Mouse (Mus musculus): Measurements from ENCODE around the gene Cpne7. TPM values are rescaled to one million over a fixed set of nuclear protein-coding genes. Genes with fewer than 3 reads are reported as not detected.

The Cpne7 gene
- total and polyA plus RNA-seq, 3 experiments = 3.5 to 4.5 TPM; not detected in 1

- no peaks in the 10 kb centered on the region for H3K79me2 ChIP-seq (ENCODE audit: control insufficient read depth, insufficient read depth, low read length, poor library complexity)
- no peaks in the 10 kb centered on the region for H3K27me3 ChIP-seq (ENCODE audit: control insufficient read depth in 1 of 2, insufficient read depth in 2 of 2, low read length in 2 of 2)
- TF ChIP-seq USF1 (IDR thresholded peaks at IDR 0.05; ENCODE audit: low read depth, low read length) = no peak
- no peak for TF ChIP-seq SIN3A (IDR thresholded peaks at IDR 0.05; ENCODE audit: low read length)
- TF ChIP-seq MYB (IDR thresholded peaks at IDR 0.05; ENCODE audit: low read depth, low read length) = no peak
- no peak for TF ChIP-seq TBP (IDR thresholded peaks at IDR 0.05; ENCODE audit: low read depth, low read length)
- TF ChIP-seq RAD21 (IDR thresholded peaks at IDR 0.05; ENCODE audit: low read depth, low read length) = no peak
- TF ChIP-seq TAL1 (IDR thresholded peaks at IDR 0.05; ENCODE audit: low read length) = no peak
- no peak for TF ChIP-seq CHD2 (IDR thresholded peaks at IDR 0.05; ENCODE audit: low read length)
- no peak for TF ChIP-seq RCOR1 (IDR thresholded peaks at IDR 0.05; ENCODE audit: low read depth, low read length)
- no peak for TF ChIP-seq POLR2AphosphoS2 (IDR thresholded peaks at IDR 0.05; ENCODE audit: low read length)
- TF ChIP-seq MXI1 (IDR thresholded peaks at IDR 0.05; ENCODE audit: low read depth, low read length) = no peak
- TF ChIP-seq MAZ (IDR thresholded peaks at IDR 0.05; ENCODE audit: low read depth, low read length) = no peak
- TF ChIP-seq ZC3H11A (IDR thresholded peaks at IDR 0.05; ENCODE audit: low read depth, low read length) = no peak
- no peak for TF ChIP-seq JUND (IDR thresholded peaks at IDR 0.05; ENCODE audit: low read depth, low read length)
- no peak overlapping the region for H3K9ac ChIP-seq (ENCODE audit: control insufficient read depth, low read depth, low read length, poor library complexity, severe bottlenecking)
- no peak overlapping the region for H3K27ac ChIP-seq (ENCODE audit: control insufficient read depth, low read depth, low read length)
- H3K4me3 ChIP-seq (ENCODE audit: control insufficient read depth in 1 of 2, insufficient read depth in 1 of 2, low read depth in 2 of 2, low read length in 2 of 2) = no peak overlapping the region
- DNase-seq (ENCODE audit: low read depth, low spot score) = no peak
- H3K9me3 ChIP-seq (replicated peaks; ENCODE audit: insufficient read depth, low read length) = no peaks in the 10 kb centered on the region
- no peaks in the 10 kb centered on the region for H3K4me1 ChIP-seq (ENCODE audit: control insufficient read depth in 1 of 2, insufficient read depth in 2 of 2, low read length in 2 of 2)
- no peaks in the 10 kb centered on the region for H3K36me3 ChIP-seq (ENCODE audit: control insufficient read depth in 1 of 2, insufficient read depth in 2 of 2, low read length in 2 of 2)
Measured at GRCm38 (mm10) chr8:123135806-123136205, 18.6 kb downstream of the Cpne7 start.

GRCm38 (mm10) chr8:123136287-123136686, 19.1 kb downstream of the Cpne7 start:
- Histone ChIP-seq H3K27me3 (ENCODE audit: control insufficient read depth in 1 of 2, insufficient read depth in 2 of 2, low read length in 2 of 2) (no peaks in the 10 kb centered on the region), H3K4me1 (ENCODE audit: control insufficient read depth in 1 of 2, insufficient read depth in 2 of 2, low read length in 2 of 2) (no peaks in the 10 kb centered on the region), H3K36me3 (ENCODE audit: control insufficient read depth in 1 of 2, insufficient read depth in 2 of 2, low read length in 2 of 2) (no peaks in the 10 kb centered on the region), H3K9me3 (replicated peaks; ENCODE audit: insufficient read depth, low read length) (no peaks in the 10 kb centered on the region), H3K9ac (ENCODE audit: control insufficient read depth, low read depth, low read length, poor library complexity, severe bottlenecking) (no peak overlapping the region), H3K27ac (ENCODE audit: control insufficient read depth, low read depth, low read length) (no peak overlapping the region), H3K79me2 (ENCODE audit: control insufficient read depth, insufficient read depth, low read length, poor library complexity) (no peaks in the 10 kb centered on the region), H3K4me3 (ENCODE audit: control insufficient read depth in 1 of 2, insufficient read depth in 1 of 2, low read depth in 2 of 2, low read length in 2 of 2) (no peak overlapping the region)
- DNase-seq (ENCODE audit: low read depth, low spot score) = no peak
- no peak for TF ChIP-seq USF2 (IDR thresholded peaks at IDR 0.05; ENCODE audit: borderline replicate concordance in 1 of 2, insufficient read depth in 1 of 2, low read depth in 1 of 2, low read length in 2 of 2)
- TF ChIP-seq ZKSCAN1 (IDR thresholded peaks at IDR 0.05; ENCODE audit: low read depth, low read length) = no peak
- no peak for TF ChIP-seq ZNF384 (IDR thresholded peaks at IDR 0.05; ENCODE audit: low read depth, low read length)
- no peak for TF ChIP-seq JUND (IDR thresholded peaks at IDR 0.05; ENCODE audit: low read depth, low read length)
- TF ChIP-seq RAD21 (IDR thresholded peaks at IDR 0.05; ENCODE audit: low read depth, low read length) = no peak
- no peak for TF ChIP-seq EP300 (IDR thresholded peaks at IDR 0.05; ENCODE audit: low read depth in 1 of 2, low read length in 2 of 2)
- no peak for TF ChIP-seq MAFK (IDR thresholded peaks at IDR 0.05; ENCODE audit: borderline replicate concordance, low read depth, low read length)
- TF ChIP-seq TCF12 (IDR thresholded peaks at IDR 0.05; ENCODE audit: low read depth, low read length) = no peak
- TF ChIP-seq TAL1 (IDR thresholded peaks at IDR 0.05; ENCODE audit: low read length) = no peak
- no peak for TF ChIP-seq UBTF (IDR thresholded peaks at IDR 0.05; ENCODE audit: borderline replicate concordance, insufficient read depth, low read depth, low read length)
- no peak for TF ChIP-seq BHLHE40 (IDR thresholded peaks at IDR 0.05; ENCODE audit: borderline replicate concordance, low read depth, low read length)
- no peak for TF ChIP-seq MYB (IDR thresholded peaks at IDR 0.05; ENCODE audit: low read depth, low read length)
- TF ChIP-seq ELF1 (IDR thresholded peaks at IDR 0.05; ENCODE audit: low read depth, low read length) = no peak
- TF ChIP-seq MXI1 (IDR thresholded peaks at IDR 0.05; ENCODE audit: low read depth, low read length) = no peak
- TF ChIP-seq MAX (IDR thresholded peaks at IDR 0.05; ENCODE audit: low read length) = no peak
- no peak for TF ChIP-seq POLR2A (IDR thresholded peaks at IDR 0.05; ENCODE audit: control insufficient read depth in 1 of 2, insufficient read depth in 1 of 2, low read depth in 1 of 2, low read length in 2 of 2, poor library complexity in 1 of 2)
- no peak for TF ChIP-seq CTCF (IDR thresholded peaks at IDR 0.05 in 2 of 3, conservative IDR thresholded peaks at IDR 0.05 in 1 of 3; ENCODE audit: control insufficient read depth in 1 of 3, insufficient read depth in 1 of 3, low read depth in 2 of 3, low read length in 3 of 3, poor library complexity in 1 of 3, severe bottlenecking in 1 of 3)
